13 mouse cellular contexts compared by ENCODE assay signal in genomic region chr1:87722081-87722480, GRCm38 (mm10).
"Had no signal": no experiment of that assay in that cellular context is flagged by ENCODE, and none has a peak within 500 bp of the region (broad histone marks: within the 10 kb centered on the region; RNA-seq: fewer than 3 reads in every experiment).

No protein-coding gene starts in this region.

- H3K27ac ChIP-seq: kidney, postnatal 0 days; limb, embryonic 10.5 days; limb, embryonic 13.5 days; liver, embryonic 12.5 days; liver, embryonic 15.5 days; lung, embryonic 15.5 days; midbrain, embryonic 10.5 days; midbrain, embryonic 13.5 days; stomach, embryonic 15.5 days had no signal

- H3K9ac ChIP-seq: limb, embryonic 13.5 days; liver, embryonic 12.5 days; liver, embryonic 15.5 days; lung, embryonic 15.5 days; midbrain, embryonic 13.5 days; stomach, embryonic 15.5 days had no signal

- H3K9me3 ChIP-seq: limb, embryonic 10.5 days; limb, embryonic 13.5 days; liver, embryonic 12.5 days; liver, embryonic 15.5 days; lung, embryonic 15.5 days; midbrain, embryonic 10.5 days; midbrain, embryonic 13.5 days; stomach, embryonic 15.5 days had no signal

- H3K4me2 ChIP-seq: limb, embryonic 13.5 days; liver, embryonic 12.5 days; liver, embryonic 15.5 days; lung, embryonic 15.5 days; midbrain, embryonic 13.5 days; stomach, embryonic 15.5 days had no signal

- H3K36me3 ChIP-seq: limb, embryonic 10.5 days; limb, embryonic 13.5 days; liver, embryonic 15.5 days; lung, embryonic 15.5 days; midbrain, embryonic 10.5 days; midbrain, embryonic 13.5 days; stomach, embryonic 15.5 days had no signal

- DNase-seq: lung, adult 18-20 months; spleen, adult 18-20 months; thymus, postnatal 25 days had no signal

- H3K4me3 ChIP-seq: limb, embryonic 10.5 days; limb, embryonic 13.5 days; liver, embryonic 12.5 days; liver, embryonic 15.5 days; lung, embryonic 15.5 days; megakaryocyte, embryonic 14.5 days; midbrain, embryonic 10.5 days; midbrain, embryonic 13.5 days; stomach, embryonic 15.5 days had no signal

- H3K27me3 ChIP-seq: liver, embryonic 12.5 days; liver, embryonic 15.5 days; lung, embryonic 15.5 days; megakaryocyte, embryonic 14.5 days; midbrain, embryonic 13.5 days; stomach, embryonic 15.5 days had no signal

- H3K4me1 ChIP-seq: limb, embryonic 13.5 days; lung, embryonic 15.5 days; midbrain, embryonic 10.5 days; midbrain, embryonic 13.5 days had no signal
